Mouse (Mus musculus): Measurements from ENCODE around the gene Cdr2. TPM values are rescaled to one million over a fixed set of nuclear protein-coding genes. Genes with fewer than 3 reads are reported as not detected.

Cdr2 gene
- total and polyA plus RNA-seq, 2 experiments from 2014 or later: 4.5 to 41.5 TPM

DNA sequence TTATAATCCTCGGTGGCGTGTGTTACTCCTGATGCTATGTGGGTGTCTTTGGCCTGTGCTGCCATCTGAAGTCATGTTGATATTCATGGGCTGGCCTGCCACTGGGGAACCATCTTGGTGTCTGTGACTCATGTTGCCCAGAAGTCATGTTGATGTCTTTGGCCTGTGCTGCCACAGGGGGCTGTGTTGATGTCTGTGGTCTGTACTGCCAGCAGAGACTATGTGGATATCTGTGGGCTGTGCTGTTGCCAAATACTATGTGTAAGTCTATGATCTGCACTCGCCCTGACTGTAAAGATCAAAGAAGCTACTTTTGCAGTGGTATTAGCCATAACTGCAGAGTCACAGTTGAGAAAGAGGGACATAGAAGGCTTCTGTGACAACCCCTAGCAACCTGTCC is 36.7 kb upstream of the Cdr2 start:
- Histone ChIP-seq H3K9me3 (replicated peaks; ENCODE audit: control insufficient read depth, low read length) (no peaks in the 10 kb centered on the region), H3K4me1 (ENCODE audit: control insufficient read depth, insufficient read depth) (no peaks in the 10 kb centered on the region), H3K4me3 (ENCODE audit: low read depth, low read length) (no peak overlapping the region), H3K4me2 (ENCODE audit: low read depth, low read length) (no peak overlapping the region), H3K27ac (ENCODE audit: low read depth) (no peak overlapping the region), H3K27me3 (ENCODE audit: control insufficient read depth, insufficient read depth, low read length) (no peaks in the 10 kb centered on the region), H3K9ac (replicated peaks; ENCODE audit: low read depth, low read length) (no peak overlapping the region), H3K36me3 (replicated peaks; ENCODE audit: control insufficient read depth, insufficient read depth, low read length) (no peaks in the 10 kb centered on the region)
- no peak for ATAC-seq (ENCODE audit: insufficient read depth, low read depth)
- TF ChIP-seq EP300 (IDR thresholded peaks at IDR 0.05; ENCODE audit: low read depth): no peak
- no peak for TF ChIP-seq CTCF (IDR thresholded peaks at IDR 0.05; ENCODE audit: low read depth)
- DNase-seq (ENCODE audit: low spot score): no peak
- WGBS: 79% methylated on average over 3 of the region's 3 CpGs

DNA sequence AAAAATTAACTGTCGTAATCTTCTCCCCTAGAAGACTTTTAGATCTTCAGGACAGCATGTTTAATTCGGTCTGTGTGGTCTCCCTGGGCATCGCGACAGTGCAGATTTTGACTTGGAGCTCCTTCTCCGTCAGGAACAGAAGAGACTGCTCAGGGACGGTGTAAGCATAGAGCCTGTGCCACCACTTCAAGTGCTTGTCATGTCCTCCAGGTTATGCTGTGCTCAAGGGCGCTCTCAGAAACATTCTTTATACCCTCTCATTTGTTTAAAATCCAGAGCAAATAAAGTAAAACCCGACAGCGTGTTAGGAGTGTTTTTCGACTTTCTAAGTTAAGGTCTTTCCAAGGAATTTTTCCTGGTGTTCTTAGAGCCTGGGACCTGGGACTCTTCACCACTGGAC is 32.4 kb upstream of the Cdr2 start:
- 81% methylated on average over 10 of the region's 10 CpGs for WGBS
- Histone ChIP-seq H3K9ac (replicated peaks; ENCODE audit: low read depth, low read length) (no peak overlapping the region), H3K4me1 (ENCODE audit: control insufficient read depth, insufficient read depth) (no peaks in the 10 kb centered on the region), H3K36me3 (replicated peaks; ENCODE audit: control insufficient read depth, insufficient read depth, low read length) (no peaks in the 10 kb centered on the region), H3K4me3 (ENCODE audit: low read depth, low read length) (no peak overlapping the region), H3K27me3 (ENCODE audit: control insufficient read depth, insufficient read depth, low read length) (no peaks in the 10 kb centered on the region), H3K27ac (ENCODE audit: low read depth) (no peak overlapping the region), H3K9me3 (replicated peaks; ENCODE audit: control insufficient read depth, low read length) (no peaks in the 10 kb centered on the region), H3K4me2 (ENCODE audit: low read depth, low read length) (no peak overlapping the region)
- no peak for TF ChIP-seq EP300 (IDR thresholded peaks at IDR 0.05; ENCODE audit: low read depth)
- no peak for TF ChIP-seq CTCF (IDR thresholded peaks at IDR 0.05; ENCODE audit: low read depth)
- DNase-seq (ENCODE audit: low spot score): no peak
- ATAC-seq (ENCODE audit: insufficient read depth, low read depth): no peak

DNA sequence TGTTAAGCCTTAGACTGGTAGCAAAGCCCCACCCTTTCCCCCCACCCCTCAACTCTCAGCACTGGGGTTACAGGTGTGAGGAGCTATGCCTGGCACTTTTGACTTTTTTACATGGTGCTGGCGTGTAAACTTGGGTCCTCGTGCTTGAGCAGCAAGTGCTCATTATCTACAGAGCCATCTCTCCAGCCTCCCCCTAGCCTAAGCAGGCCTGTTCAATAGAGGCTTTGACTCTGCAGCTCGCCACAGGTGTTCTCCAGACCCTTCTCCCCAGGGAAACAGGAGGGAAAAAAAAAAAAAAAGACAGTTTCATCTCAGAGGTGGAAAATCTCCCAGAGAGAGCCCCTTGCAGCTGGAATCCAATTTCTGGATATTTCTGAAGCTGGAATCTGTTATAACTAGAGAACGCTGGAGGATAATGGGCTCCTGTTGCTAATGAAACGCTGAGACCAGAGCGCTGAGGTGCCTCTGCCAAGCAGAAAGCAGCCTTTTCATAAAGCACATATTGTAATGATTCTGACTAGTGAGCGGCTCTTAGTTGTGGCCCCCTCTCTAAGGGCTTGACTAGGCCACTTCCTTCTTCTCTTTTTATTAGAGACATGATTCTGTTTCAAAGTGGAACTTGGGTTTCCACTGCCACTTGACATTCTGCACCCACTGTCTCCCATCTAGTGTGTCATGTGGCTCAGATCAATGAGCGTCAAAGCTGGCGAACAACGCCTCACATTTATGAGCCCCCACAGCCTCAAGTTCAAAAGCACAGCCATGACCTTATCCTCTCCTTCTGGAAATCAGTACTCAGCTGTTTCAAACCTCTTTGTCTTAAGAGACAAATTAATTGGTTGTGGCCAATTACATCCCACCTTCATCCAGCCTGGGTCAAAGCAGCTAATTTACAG is 29.9 kb upstream of the Cdr2 start:
- Histone ChIP-seq H3K36me3 (replicated peaks; ENCODE audit: control insufficient read depth, insufficient read depth, low read length) (no peaks in the 10 kb centered on the region), H3K4me1 (ENCODE audit: control insufficient read depth, insufficient read depth) (no peaks in the 10 kb centered on the region), H3K27ac (ENCODE audit: low read depth) (no peak overlapping the region), H3K4me2 (ENCODE audit: low read depth, low read length) (no peak overlapping the region), H3K9ac (replicated peaks; ENCODE audit: low read depth, low read length) (no peak overlapping the region), H3K27me3 (ENCODE audit: control insufficient read depth, insufficient read depth, low read length) (no peaks in the 10 kb centered on the region), H3K9me3 (replicated peaks; ENCODE audit: control insufficient read depth, low read length) (no peaks in the 10 kb centered on the region), H3K4me3 (ENCODE audit: low read depth, low read length) (no peak overlapping the region)
- DNase-seq (ENCODE audit: low spot score): no peak
- TF ChIP-seq EP300 (IDR thresholded peaks at IDR 0.05; ENCODE audit: low read depth): no peak
- TF ChIP-seq CTCF (IDR thresholded peaks at IDR 0.05; ENCODE audit: low read depth): no peak
- ATAC-seq (ENCODE audit: insufficient read depth, low read depth): no peak
- WGBS: 73% methylated on average over 10 of the region's 10 CpGs

- H3K27me3 ChIP-seq (ENCODE audit: control insufficient read depth, insufficient read depth, low read length): no peaks in the 10 kb centered on the region
- DNase-seq (ENCODE audit: low spot score) (no peak), ATAC-seq (ENCODE audit: insufficient read depth, low read depth) (no peak)
- H3K27ac ChIP-seq (ENCODE audit: low read depth): no peak overlapping the region
- H3K36me3 ChIP-seq (replicated peaks; ENCODE audit: control insufficient read depth, insufficient read depth, low read length): no peaks in the 10 kb centered on the region
- 73% methylated on average over 4 of the region's 4 CpGs for WGBS
- no peaks in the 10 kb centered on the region for H3K4me1 ChIP-seq (ENCODE audit: control insufficient read depth, insufficient read depth)
- no peak for TF ChIP-seq CTCF (IDR thresholded peaks at IDR 0.05; ENCODE audit: low read depth)
- H3K9me3 ChIP-seq (replicated peaks; ENCODE audit: control insufficient read depth, low read length): no peaks in the 10 kb centered on the region
- no peak overlapping the region for H3K4me3 ChIP-seq (ENCODE audit: low read depth, low read length)
- H3K4me2 ChIP-seq (ENCODE audit: low read depth, low read length): no peak overlapping the region
- no peak overlapping the region for H3K9ac ChIP-seq (replicated peaks; ENCODE audit: low read depth, low read length)
These were observed 21.8 kb upstream of the Cdr2 start for GRCm38 (mm10) chr7:121003793-121004418.

GRCm38 (mm10) chr7:121002407-121002928 is 20.4 kb upstream of the Cdr2 start:
- H3K4me2 ChIP-seq (ENCODE audit: low read depth, low read length): no peak overlapping the region
- H3K27ac ChIP-seq (ENCODE audit: low read depth): no peak overlapping the region
- H3K36me3 ChIP-seq (replicated peaks; ENCODE audit: control insufficient read depth, insufficient read depth, low read length): no peaks in the 10 kb centered on the region
- ATAC-seq (ENCODE audit: insufficient read depth, low read depth) (no peak), DNase-seq (ENCODE audit: low spot score) (no peak)
- 50% methylated on average over 5 of the region's 5 CpGs for WGBS
- no peak overlapping the region for H3K9ac ChIP-seq (replicated peaks; ENCODE audit: low read depth, low read length)
- no peaks in the 10 kb centered on the region for H3K9me3 ChIP-seq (replicated peaks; ENCODE audit: control insufficient read depth, low read length)
- H3K4me1 ChIP-seq (ENCODE audit: control insufficient read depth, insufficient read depth): no peaks in the 10 kb centered on the region
- no peaks in the 10 kb centered on the region for H3K27me3 ChIP-seq (ENCODE audit: control insufficient read depth, insufficient read depth, low read length)
- no peak overlapping the region for H3K4me3 ChIP-seq (ENCODE audit: low read depth, low read length)
- TF ChIP-seq CTCF (IDR thresholded peaks at IDR 0.05; ENCODE audit: low read depth) (no peak), EP300 (IDR thresholded peaks at IDR 0.05; ENCODE audit: low read depth) (no peak)
